Mouse (Mus musculus): Measurements from ENCODE around the gene Pepd. TPM values are rescaled to one million over a fixed set of nuclear protein-coding genes. Genes with fewer than 3 reads are reported as not detected.

Gene Pepd
- polyA plus RNA-seq, 1 experiment from 2014 or later: 64.5 TPM

- DNase-seq (ENCODE audit: low spot score): no peak
- Histone ChIP-seq H3K36me3 (peaks cover 51% of the 10 kb centered on the region), H3K4me3 (no peak overlapping the region)
Observed at GRCm38 (mm10) chr7:34938636-34939261, 26.6 kb downstream of the Pepd start.

GRCm38 (mm10) chr7:34939262-34939951 lies 27.2 kb downstream of the Pepd start:
- 68% methylated on average over 14 of the region's 14 CpGs for WGBS
- peak overlapping the region; percentile 47 for H3K27ac ChIP-seq
- H3K27me3 ChIP-seq (ENCODE audit: insufficient read depth, poor library complexity, severe bottlenecking): no peaks in the 10 kb centered on the region
- H3K4me3 ChIP-seq: no peak overlapping the region
- 0 out of 2 replicates have a peak, but pooled peaks cover 13% of the 10 kb centered on the region for H3K4me1 ChIP-seq
- no peak for DNase-seq (ENCODE audit: low spot score)
- H3K9me3 ChIP-seq: 0 out of 2 replicates have a peak, but pooled peaks cover 3% of the 10 kb centered on the region
- peaks cover 49% of the 10 kb centered on the region for H3K36me3 ChIP-seq

More at GRCm38 (mm10) chr7:34938636-34939261, 26.6 kb downstream of the Pepd start:
- WGBS: 77% methylated on average over 7 of the region's 7 CpGs
- H3K9me3 ChIP-seq: 0 out of 2 replicates have a peak, but pooled peaks cover 3% of the 10 kb centered on the region
- 0 out of 2 replicates have a peak, but pooled peaks cover 13% of the 10 kb centered on the region for H3K4me1 ChIP-seq
- H3K27ac ChIP-seq: peak overlapping the region; percentile 47
- no peaks in the 10 kb centered on the region for H3K27me3 ChIP-seq (ENCODE audit: insufficient read depth, poor library complexity, severe bottlenecking)

- DNase-seq (ENCODE audit: low spot score): no peak
- WGBS: 62% methylated on average over 7 of the region's 7 CpGs
- 0 out of 2 replicates have a peak, but pooled peaks cover 13% of the 10 kb centered on the region for H3K4me1 ChIP-seq
- H3K36me3 ChIP-seq: peaks cover 47% of the 10 kb centered on the region
- no peaks in the 10 kb centered on the region for H3K27me3 ChIP-seq (ENCODE audit: insufficient read depth, poor library complexity, severe bottlenecking)
- H3K9me3 ChIP-seq: 0 out of 2 replicates have a peak, but pooled peaks cover 3% of the 10 kb centered on the region
- no peak overlapping the region for H3K4me3 ChIP-seq
- H3K27ac ChIP-seq: no peak overlapping the region
Observed at GRCm38 (mm10) chr7:34939952-34940312, 27.8 kb downstream of the Pepd start.

GRCm38 (mm10) chr7:34943581-34944123 lies 31.5 kb downstream of the Pepd start:
- no peak for DNase-seq (ENCODE audit: low spot score)
- Histone ChIP-seq H3K4me3 (no peak overlapping the region), H3K27ac (no peak overlapping the region), H3K9me3 (no peaks in the 10 kb centered on the region), H3K4me1 (0 out of 2 replicates have a peak, but pooled peaks cover 11% of the 10 kb centered on the region), H3K27me3 (ENCODE audit: insufficient read depth, poor library complexity, severe bottlenecking) (no peaks in the 10 kb centered on the region), H3K36me3 (peaks cover 33% of the 10 kb centered on the region)
- WGBS: 68% methylated on average over 4 of the region's 4 CpGs

GRCm38 (mm10) chr7:34946269-34946925 lies 34.2 kb downstream of the Pepd start:
- H3K27ac ChIP-seq: no peak overlapping the region
- H3K36me3 ChIP-seq: peaks cover 33% of the 10 kb centered on the region
- H3K27me3 ChIP-seq (ENCODE audit: insufficient read depth, poor library complexity, severe bottlenecking): no peaks in the 10 kb centered on the region
- H3K4me3 ChIP-seq: no peak overlapping the region
- 87% methylated on average over 7 of the region's 7 CpGs for WGBS
- H3K9me3 ChIP-seq: no peaks in the 10 kb centered on the region
- H3K4me1 ChIP-seq: no peaks in the 10 kb centered on the region
- no peak for DNase-seq (ENCODE audit: low spot score)

GRCm38 (mm10) chr7:34954548-34954947 lies 42.4 kb downstream of the Pepd start:
- H3K27ac ChIP-seq: no peak overlapping the region
- H3K4me3 ChIP-seq: no peak overlapping the region
- H3K4me1 ChIP-seq: no peaks in the 10 kb centered on the region
- no peaks in the 10 kb centered on the region for H3K27me3 ChIP-seq (ENCODE audit: insufficient read depth, poor library complexity, severe bottlenecking)
- peaks cover 6% of the 10 kb centered on the region; the same call in 1 of the 2 replicates for H3K36me3 ChIP-seq
- 84% methylated on average over 9 of the region's 9 CpGs for WGBS
- DNase-seq (ENCODE audit: low spot score): no peak
- no peaks in the 10 kb centered on the region for H3K9me3 ChIP-seq

GRCm38 (mm10) chr7:34955295-34955694 lies 43.1 kb downstream of the Pepd start:
- WGBS: 81% methylated on average over 3 of the region's 3 CpGs
- no peaks in the 10 kb centered on the region for H3K27me3 ChIP-seq (ENCODE audit: insufficient read depth, poor library complexity, severe bottlenecking)
- no peak overlapping the region for H3K4me3 ChIP-seq
- H3K4me1 ChIP-seq: no peaks in the 10 kb centered on the region
- no peak overlapping the region for H3K27ac ChIP-seq
- no peaks in the 10 kb centered on the region for H3K9me3 ChIP-seq
- peaks cover 6% of the 10 kb centered on the region; the same call in 1 of the 2 replicates for H3K36me3 ChIP-seq
- no peak for DNase-seq (ENCODE audit: low spot score)

GRCm38 (mm10) chr7:34957138-34957537 lies 45.0 kb downstream of the Pepd start:
- H3K27ac ChIP-seq: no peak overlapping the region
- no peaks in the 10 kb centered on the region for H3K9me3 ChIP-seq
- no peaks in the 10 kb centered on the region for H3K27me3 ChIP-seq (ENCODE audit: insufficient read depth, poor library complexity, severe bottlenecking)
- peaks cover 6% of the 10 kb centered on the region; the same call in 1 of the 2 replicates for H3K36me3 ChIP-seq
- H3K4me1 ChIP-seq: no peaks in the 10 kb centered on the region
- DNase-seq (ENCODE audit: low spot score): no peak
- WGBS: 94% methylated on average over 8 of the region's 8 CpGs
- H3K4me3 ChIP-seq: no peak overlapping the region

GRCm38 (mm10) chr7:34963889-34964645 lies 51.9 kb downstream of the Pepd start:
- Histone ChIP-seq H3K9me3 (no peaks in the 10 kb centered on the region), H3K4me3 (no peak overlapping the region), H3K4me1 (no peaks in the 10 kb centered on the region), H3K27ac (no peak overlapping the region), H3K27me3 (ENCODE audit: insufficient read depth, poor library complexity, severe bottlenecking) (no peaks in the 10 kb centered on the region), H3K36me3 (no peaks in the 10 kb centered on the region)
- 84% methylated on average over 11 of the region's 11 CpGs for WGBS
- no peak for DNase-seq (ENCODE audit: low spot score)

GRCm38 (mm10) chr7:34967362-34967761 lies 55.2 kb downstream of the Pepd start:
- peaks cover 3% of the 10 kb centered on the region; the same call in 1 of the 2 replicates for H3K4me1 ChIP-seq
- no peak overlapping the region for H3K4me3 ChIP-seq
- DNase-seq (ENCODE audit: low spot score): no peak
- no peaks in the 10 kb centered on the region for H3K27me3 ChIP-seq (ENCODE audit: insufficient read depth, poor library complexity, severe bottlenecking)
- 78% methylated on average over 3 of the region's 3 CpGs for WGBS
- no peak overlapping the region for H3K27ac ChIP-seq
- no peaks in the 10 kb centered on the region for H3K9me3 ChIP-seq
- peaks cover 29% of the 10 kb centered on the region for H3K36me3 ChIP-seq

- Histone ChIP-seq H3K4me3 (no peak overlapping the region), H3K4me1 (peaks cover 18% of the 10 kb centered on the region; the same call in 1 of the 2 replicates), H3K27ac (no peak overlapping the region), H3K27me3 (ENCODE audit: insufficient read depth, poor library complexity, severe bottlenecking) (no peaks in the 10 kb centered on the region), H3K9me3 (no peaks in the 10 kb centered on the region), H3K36me3 (peaks cover 29% of the 10 kb centered on the region)
- 75% methylated on average over 3 of the region's 3 CpGs for WGBS
- peak; percentile 88 for DNase-seq (ENCODE audit: low spot score)
Observed at GRCm38 (mm10) chr7:34968749-34969433, 56.7 kb downstream of the Pepd start.

GRCm38 (mm10) chr7:34971826-34972225 lies 59.6 kb downstream of the Pepd start:
- Histone ChIP-seq H3K36me3 (peaks cover 29% of the 10 kb centered on the region), H3K27ac (0 out of 2 replicates have a peak overlapping the region, but pooled peaks have one; percentile 7), H3K9me3 (no peaks in the 10 kb centered on the region), H3K4me1 (peaks cover 18% of the 10 kb centered on the region; the same call in 1 of the 2 replicates), H3K4me3 (no peak overlapping the region), H3K27me3 (ENCODE audit: insufficient read depth, poor library complexity, severe bottlenecking) (no peaks in the 10 kb centered on the region)
- DNase-seq (ENCODE audit: low spot score): no peak
- 85% methylated on average over 10 of the region's 10 CpGs for WGBS

Data from heart, embryonic 10.5 days (tissue).